Mouse (Mus musculus): ENCODE results near the gene Eif5b. TPM values are rescaled to one million over a fixed set of nuclear protein-coding genes. Genes with fewer than 3 reads are reported as not detected.
"Not testable (repeated sequence)": the region's sequence is repeated elsewhere in the genome, so short reads cannot be mapped to it uniquely, and the experiment has no call there.

Gene Eif5b
- total RNA-seq, 2 experiments from 2014 or later, result 42.2 to 47.5 TPM

- no peak for DNase-seq (ENCODE audit: low spot score in 2 of 2)
Observed at GRCm38 (mm10) chr1:38001956-38002355, 4.1 kb downstream of the Eif5b start.

GRCm38 (mm10) chr1:38003046-38003445 is 5.2 kb downstream of the Eif5b start:
- DNase-seq (ENCODE audit: low spot score in 2 of 2), result no peak

- DNase-seq (ENCODE audit: low spot score in 2 of 2), result no peak
Observed at GRCm38 (mm10) chr1:38006741-38007140, 8.9 kb downstream of the Eif5b start.

GRCm38 (mm10) chr1:38011647-38012046 is 13.8 kb downstream of the Eif5b start:
- no peak for DNase-seq (ENCODE audit: low spot score in 2 of 2)

GRCm38 (mm10) chr1:38012104-38012503 is 14.3 kb downstream of the Eif5b start:
- DNase-seq (ENCODE audit: low spot score in 2 of 2), result no peak

GRCm38 (mm10) chr1:38012509-38012908 is 14.7 kb downstream of the Eif5b start:
- DNase-seq (ENCODE audit: low spot score in 2 of 2), result no peak

GRCm38 (mm10) chr1:38014551-38015203 is 16.9 kb downstream of the Eif5b start:
- DNase-seq (ENCODE audit: low spot score in 2 of 2), result no peak

GRCm38 (mm10) chr1:38027301-38027700 is 29.5 kb downstream of the Eif5b start:
- DNase-seq (ENCODE audit: low spot score in 2 of 2), result no peak

- no peak for DNase-seq (ENCODE audit: low spot score in 2 of 2)
Observed at GRCm38 (mm10) chr1:38031391-38031790, 33.6 kb downstream of the Eif5b start.

GRCm38 (mm10) chr1:38035521-38035920 is 37.7 kb downstream of the Eif5b start:
- DNase-seq (ENCODE audit: low spot score in 2 of 2), result no peak

- no peak for DNase-seq (ENCODE audit: low spot score in 2 of 2)
Observed at GRCm38 (mm10) chr1:38037375-38037774, 39.6 kb downstream of the Eif5b start.

- no peak for DNase-seq (ENCODE audit: low spot score in 2 of 2)
Observed at GRCm38 (mm10) chr1:38038898-38039297, 41.1 kb downstream of the Eif5b start.

- no peak for DNase-seq (ENCODE audit: low spot score in 2 of 2)
Observed at GRCm38 (mm10) chr1:38048121-38048520, 50.3 kb downstream of the Eif5b start.

GRCm38 (mm10) chr1:38049562-38049961 is 51.8 kb downstream of the Eif5b start:
- no peak for DNase-seq (ENCODE audit: low spot score in 2 of 2)

GRCm38 (mm10) chr1:38055176-38055575 is 57.4 kb downstream of the Eif5b start:
- no peak for DNase-seq (ENCODE audit: low spot score in 2 of 2)

GRCm38 (mm10) chr1:38058417-38058816 is 60.6 kb downstream of the Eif5b start:
- no peak for DNase-seq (ENCODE audit: low spot score in 2 of 2)

- DNase-seq (ENCODE audit: low spot score in 2 of 2), result not testable (repeated sequence)
Observed at GRCm38 (mm10) chr1:38062156-38062555, 64.3 kb downstream of the Eif5b start.

GRCm38 (mm10) chr1:38067276-38067675 is 69.5 kb downstream of the Eif5b start:
- no peak for DNase-seq (ENCODE audit: low spot score in 2 of 2)

- DNase-seq (ENCODE audit: low spot score in 2 of 2), result no peak
Observed at GRCm38 (mm10) chr1:38071326-38071725, 73.5 kb downstream of the Eif5b start.

- DNase-seq (ENCODE audit: low spot score in 2 of 2), result no peak
Observed at GRCm38 (mm10) chr1:38081316-38081715, 83.5 kb downstream of the Eif5b start.

- no peak for DNase-seq (ENCODE audit: low spot score in 2 of 2)
Observed at GRCm38 (mm10) chr1:38103214-38103613, 105.4 kb downstream of the Eif5b start.

- DNase-seq (ENCODE audit: low spot score in 2 of 2), result no peak
Observed at GRCm38 (mm10) chr1:38103813-38104212, 106.0 kb downstream of the Eif5b start.

All from adrenal gland, postnatal 4 days (tissue).